Mouse (Mus musculus): Measurements from ENCODE around the gene Wnt16. TPM values are rescaled to one million over a fixed set of nuclear protein-coding genes. Genes with fewer than 3 reads are reported as not detected.

Wnt16 gene
- total and polyA plus RNA-seq, 2 experiments, result not detected

DNA sequence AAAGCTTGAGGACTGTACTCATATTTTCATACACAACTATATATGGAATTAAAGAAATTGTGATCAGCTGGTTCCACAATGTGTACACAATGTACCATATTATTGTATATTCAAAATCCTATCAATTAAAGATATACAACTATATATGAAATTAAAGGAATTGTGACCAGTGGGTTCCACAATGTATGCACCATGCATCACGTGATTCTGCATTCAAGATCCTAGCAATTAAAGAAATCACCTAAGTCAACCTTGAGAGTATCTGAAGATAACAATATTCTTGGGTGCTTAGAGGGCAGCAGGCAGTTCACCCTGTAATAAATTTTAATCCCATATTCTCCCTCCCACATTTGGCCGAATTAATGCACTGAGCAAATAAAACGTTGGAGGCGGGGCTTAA lies 22.0 kb upstream of the Wnt16 start:
- no peak for TF ChIP-seq CTCF (IDR thresholded peaks at IDR 0.05; ENCODE audit: low read depth, low read length)
- TF ChIP-seq POLR2A (IDR thresholded peaks at IDR 0.05; ENCODE audit: extremely low read depth, insufficient read depth, low read length), result no peak
- Histone ChIP-seq H3K4me1 (ENCODE audit: control insufficient read depth, insufficient read depth, low read length) (no peaks in the 10 kb centered on the region; the same call in 1 of the 2 replicates), H3K79me2 (ENCODE audit: control insufficient read depth, insufficient read depth, low read length) (no peaks in the 10 kb centered on the region), H3K9ac (ENCODE audit: low read depth, low read length) (no peak overlapping the region), H3K4me3 (ENCODE audit: insufficient read depth, low read depth, low read length) (no peak overlapping the region), H3K27ac (replicated peaks; ENCODE audit: insufficient read depth, low read depth, low read length) (no peak overlapping the region), H3K27me3 (ENCODE audit: control insufficient read depth, insufficient read depth, low read length) (no peaks in the 10 kb centered on the region), H3K36me3 (ENCODE audit: control insufficient read depth, insufficient read depth, low read length) (no peaks in the 10 kb centered on the region)
- 85% methylated on average over 4 of the region's 4 CpGs for WGBS
- DNase-seq (ENCODE audit: extremely low read depth, low read depth, low spot score), result no peak

GRCm38 (mm10) chr6:22267807-22268667 lies 20.0 kb upstream of the Wnt16 start:
- H3K36me3 ChIP-seq (ENCODE audit: control insufficient read depth, insufficient read depth, low read length), result no peaks in the 10 kb centered on the region
- no peak overlapping the region for H3K4me3 ChIP-seq (ENCODE audit: insufficient read depth, low read depth, low read length)
- DNase-seq (ENCODE audit: extremely low read depth, low read depth, low spot score), result no peak
- 78% methylated on average over 5 of the region's 5 CpGs for WGBS
- TF ChIP-seq CTCF (IDR thresholded peaks at IDR 0.05; ENCODE audit: low read depth, low read length), result no peak
- TF ChIP-seq POLR2A (IDR thresholded peaks at IDR 0.05; ENCODE audit: extremely low read depth, insufficient read depth, low read length), result no peak
- H3K27me3 ChIP-seq (ENCODE audit: control insufficient read depth, insufficient read depth, low read length), result no peaks in the 10 kb centered on the region
- no peaks in the 10 kb centered on the region for H3K79me2 ChIP-seq (ENCODE audit: control insufficient read depth, insufficient read depth, low read length)
- no peak overlapping the region for H3K27ac ChIP-seq (replicated peaks; ENCODE audit: insufficient read depth, low read depth, low read length)
- no peaks in the 10 kb centered on the region; the same call in 1 of the 2 replicates for H3K4me1 ChIP-seq (ENCODE audit: control insufficient read depth, insufficient read depth, low read length)
- no peak overlapping the region for H3K9ac ChIP-seq (ENCODE audit: low read depth, low read length)

GRCm38 (mm10) chr6:22268677-22269076 lies 19.4 kb upstream of the Wnt16 start:
- Histone ChIP-seq H3K4me3 (ENCODE audit: insufficient read depth, low read depth, low read length) (no peak overlapping the region), H3K9ac (ENCODE audit: low read depth, low read length) (no peak overlapping the region), H3K4me1 (ENCODE audit: control insufficient read depth, insufficient read depth, low read length) (no peaks in the 10 kb centered on the region; the same call in 1 of the 2 replicates), H3K36me3 (ENCODE audit: control insufficient read depth, insufficient read depth, low read length) (no peaks in the 10 kb centered on the region), H3K27me3 (ENCODE audit: control insufficient read depth, insufficient read depth, low read length) (no peaks in the 10 kb centered on the region), H3K79me2 (ENCODE audit: control insufficient read depth, insufficient read depth, low read length) (no peaks in the 10 kb centered on the region), H3K27ac (replicated peaks; ENCODE audit: insufficient read depth, low read depth, low read length) (no peak overlapping the region)
- no peak for TF ChIP-seq POLR2A (IDR thresholded peaks at IDR 0.05; ENCODE audit: extremely low read depth, insufficient read depth, low read length)
- TF ChIP-seq CTCF (IDR thresholded peaks at IDR 0.05; ENCODE audit: low read depth, low read length), result no peak
- no peak for DNase-seq (ENCODE audit: extremely low read depth, low read depth, low spot score)

DNA sequence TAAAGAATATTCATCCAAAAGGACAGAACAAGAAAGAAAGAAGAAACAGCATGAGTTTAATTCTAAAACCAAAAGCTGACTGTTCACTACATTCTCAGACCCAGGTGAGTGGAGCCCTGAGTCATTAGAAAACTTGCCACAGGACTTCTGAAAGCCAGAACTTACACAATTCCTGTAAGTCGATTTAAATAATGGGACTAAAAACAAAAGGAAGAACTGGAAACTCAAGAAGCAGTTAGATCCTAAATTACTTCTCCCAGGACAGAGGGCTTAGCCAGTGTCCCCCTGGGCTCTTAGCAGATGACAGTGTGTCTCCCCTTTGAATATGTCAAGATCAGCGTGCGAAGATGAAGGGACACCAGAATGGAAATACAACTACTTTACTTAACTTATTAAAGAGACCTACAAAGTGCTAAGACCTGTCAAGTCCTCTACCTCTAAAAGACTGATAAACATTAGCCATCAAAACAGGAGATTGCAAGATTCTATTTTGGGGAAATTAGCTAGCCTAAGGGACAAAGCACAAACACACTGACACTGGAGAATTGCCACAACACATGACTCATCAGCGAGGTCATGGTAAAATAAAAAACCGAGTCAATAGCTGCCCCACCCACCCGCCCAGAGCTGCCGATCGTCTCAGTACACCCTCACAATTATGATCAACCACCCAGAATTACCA lies 18.0 kb upstream of the Wnt16 start:
- no peak overlapping the region for H3K9ac ChIP-seq (ENCODE audit: low read depth, low read length)
- no peak overlapping the region for H3K4me3 ChIP-seq (ENCODE audit: insufficient read depth, low read depth, low read length)
- H3K27me3 ChIP-seq (ENCODE audit: control insufficient read depth, insufficient read depth, low read length), result no peaks in the 10 kb centered on the region
- DNase-seq (ENCODE audit: extremely low read depth, low read depth, low spot score), result peak; percentile 58
- no peaks in the 10 kb centered on the region for H3K36me3 ChIP-seq (ENCODE audit: control insufficient read depth, insufficient read depth, low read length)
- TF ChIP-seq CTCF (IDR thresholded peaks at IDR 0.05; ENCODE audit: low read depth, low read length), result no peak
- TF ChIP-seq POLR2A (IDR thresholded peaks at IDR 0.05; ENCODE audit: extremely low read depth, insufficient read depth, low read length), result no peak
- H3K4me1 ChIP-seq (ENCODE audit: control insufficient read depth, insufficient read depth, low read length), result no peaks in the 10 kb centered on the region; the same call in 1 of the 2 replicates
- WGBS, result 46% methylated on average over 8 of the region's 8 CpGs
- no peaks in the 10 kb centered on the region for H3K79me2 ChIP-seq (ENCODE audit: control insufficient read depth, insufficient read depth, low read length)
- H3K27ac ChIP-seq (replicated peaks; ENCODE audit: insufficient read depth, low read depth, low read length), result no peak overlapping the region

GRCm38 (mm10) chr6:22277941-22278340 lies 10.1 kb upstream of the Wnt16 start:
- TF ChIP-seq CTCF (IDR thresholded peaks at IDR 0.05; ENCODE audit: low read depth, low read length) (no peak), POLR2A (IDR thresholded peaks at IDR 0.05; ENCODE audit: extremely low read depth, insufficient read depth, low read length) (no peak)
- WGBS, result 95% methylated on average over 3 of the region's 3 CpGs
- Histone ChIP-seq H3K79me2 (ENCODE audit: control insufficient read depth, insufficient read depth, low read length) (no peaks in the 10 kb centered on the region), H3K4me3 (ENCODE audit: insufficient read depth, low read depth, low read length) (no peak overlapping the region), H3K9ac (ENCODE audit: low read depth, low read length) (no peak overlapping the region), H3K27me3 (ENCODE audit: control insufficient read depth, insufficient read depth, low read length) (no peaks in the 10 kb centered on the region), H3K36me3 (ENCODE audit: control insufficient read depth, insufficient read depth, low read length) (no peaks in the 10 kb centered on the region), H3K27ac (replicated peaks; ENCODE audit: insufficient read depth, low read depth, low read length) (no peak overlapping the region), H3K4me1 (ENCODE audit: control insufficient read depth, insufficient read depth, low read length) (no peaks in the 10 kb centered on the region; the same call in 1 of the 2 replicates)
- no peak for DNase-seq (ENCODE audit: extremely low read depth, low read depth, low spot score)

All from liver, adult 2 months (tissue).